ENCODE assay signal across 21 mouse cellular contexts in genomic region chr10:89921965-89922364, GRCm38 (mm10). TPM values are rescaled to one million over a fixed set of nuclear protein-coding genes. Genes with fewer than 3 reads are reported as not detected.
"Had no signal": no experiment of that assay in that cellular context is flagged by ENCODE, and none has a peak within 500 bp of the region (broad histone marks: within the 10 kb centered on the region; RNA-seq: fewer than 3 reads in every experiment).

No protein-coding gene starts in this region.

- H3K9me3 ChIP-seq: intestine, embryonic 15.5 days had no signal

- H3K36me3 ChIP-seq: intestine, embryonic 15.5 days; kidney, embryonic 15.5 days; liver, embryonic 13.5 days; neural tube, embryonic 12.5 days; neural tube, embryonic 15.5 days had no signal

- DNase-seq: kidney, adult 11 months; kidney, adult 8-10 months; kidney, postnatal 10 days; kidney, postnatal 4 days; liver, embryonic 13.5 days; lung, adult 2 months; lung, postnatal 14 days; lung, postnatal 4 days; midbrain, embryonic 14.5 days; right cerebral cortex, postnatal 25 days; thymus, adult 2 months; thymus, postnatal 14 days; thymus, postnatal 4 days had no signal

- H3K27me3 ChIP-seq: intestine, embryonic 15.5 days; kidney, embryonic 15.5 days; liver, embryonic 13.5 days; neural tube, embryonic 12.5 days; neural tube, embryonic 15.5 days had no signal

- ATAC-seq: intestine, embryonic 15.5 days had no signal

- H3K4me3 ChIP-seq: intestine, embryonic 15.5 days; kidney, embryonic 15.5 days; liver, embryonic 13.5 days; neural tube, embryonic 12.5 days; neural tube, embryonic 15.5 days had no signal

- H3K4me1 ChIP-seq: intestine, embryonic 15.5 days; kidney, embryonic 15.5 days; liver, embryonic 13.5 days; neural tube, embryonic 12.5 days had no signal

RNA-seq across cellular contexts. Expression of gene Anks1b, which starts 48.7 kb away (rescaled TPM):
- total RNA-seq: megakaryocyte progenitor cell, adult 5-6 weeks; megakaryocyte-erythroid progenitor cell, adult 5-6 weeks had no signal
- polyA plus RNA-seq: liver, adult 2 months; liver, embryonic 16.5 days had no signal
